ENCODE assay signal across 8 mouse cellular contexts in the genomic region with DNA sequence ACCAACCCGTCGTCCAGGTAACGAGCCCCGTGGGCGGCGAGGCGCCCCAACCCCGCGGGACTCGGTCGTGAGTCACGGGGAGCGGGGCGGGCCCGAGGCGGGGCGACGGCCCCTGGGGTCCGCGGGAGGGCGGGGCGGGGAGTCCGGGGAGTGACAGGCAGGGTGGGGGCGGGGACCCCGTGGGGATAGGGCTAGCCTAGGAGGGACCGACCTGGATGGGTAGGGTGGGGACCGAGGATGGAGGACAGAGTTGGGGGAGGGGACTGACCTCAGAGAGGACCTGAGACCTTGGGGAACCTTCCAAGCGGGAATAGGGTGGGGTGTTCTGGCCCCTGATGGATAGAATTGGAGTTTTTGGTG. TPM values are rescaled to one million over a fixed set of nuclear protein-coding genes. Genes with fewer than 3 reads are reported as not detected.
A peak's percentile ranks its signal among the peaks of the same experiment; 100 is the strongest.
DNase-seq lines count a peak whose midpoint lies in the region; ATAC-seq and TF ChIP-seq lines count a peak whose summit lies in the region.

No protein-coding gene starts in this region.

- intact Hi-C loops in gastrocnemius, postnatal 14 days (cut with DNase I; ENCODE audit: low total_unique reads), result no loop called here

- peak overlapping the region; percentile 62 for H3K9ac ChIP-seq in lung, embryonic 15.5 days
- peak overlapping the region; percentile 77 for H3K9ac ChIP-seq in embryonic facial prominence, embryonic 15.5 days
- H3K9ac ChIP-seq in intestine, postnatal 0 days (ENCODE audit: low read depth, low read length), result peak overlapping the region; percentile 78
- H3K9ac ChIP-seq in neural tube, embryonic 14.5 days (replicated peaks; ENCODE audit: low read depth, low read length), result peak overlapping the region; percentile 78

- no peaks in the 10 kb centered on the region for H3K36me3 ChIP-seq in lung, embryonic 15.5 days
- H3K36me3 ChIP-seq in embryonic facial prominence, embryonic 15.5 days, result no peaks in the 10 kb centered on the region
- no peaks in the 10 kb centered on the region for H3K36me3 ChIP-seq in intestine, postnatal 0 days (ENCODE audit: control insufficient read depth, insufficient read depth)
- no peaks in the 10 kb centered on the region for H3K36me3 ChIP-seq in neural tube, embryonic 14.5 days (ENCODE audit: control insufficient read depth, insufficient read depth, low read length)

- peak overlapping the region; percentile 66 for H3K4me3 ChIP-seq in lung, embryonic 15.5 days
- H3K4me3 ChIP-seq in embryonic facial prominence, embryonic 15.5 days (replicated peaks), result peak overlapping the region; percentile 78
- H3K4me3 ChIP-seq in intestine, postnatal 0 days (ENCODE audit: low read depth, low read length), result peak overlapping the region; percentile 72
- H3K4me3 ChIP-seq in neural tube, embryonic 14.5 days (ENCODE audit: low read depth, low read length), result peak overlapping the region; percentile 64

- no peak for DNase-seq in lung, postnatal 10 days
- no peak for DNase-seq in layer of hippocampus, adult 11-12 months (ENCODE audit: low spot score)
- no peak for DNase-seq in gastrocnemius, postnatal 14 days

- no peaks in the 10 kb centered on the region for H3K9me3 ChIP-seq in lung, embryonic 15.5 days
- H3K9me3 ChIP-seq in embryonic facial prominence, embryonic 15.5 days (replicated peaks), result no peaks in the 10 kb centered on the region
- H3K9me3 ChIP-seq in intestine, postnatal 0 days (ENCODE audit: control insufficient read depth), result no peaks in the 10 kb centered on the region
- H3K9me3 ChIP-seq in neural tube, embryonic 14.5 days (ENCODE audit: control insufficient read depth, low read length), result no peaks in the 10 kb centered on the region

- WGBS in lung, embryonic 15.5 days, result under 1% methylated on average over 17 of the region's 28 CpGs
- under 1% methylated on average over 28 of the region's 28 CpGs for WGBS in embryonic facial prominence, embryonic 15.5 days
- under 1% methylated on average over 28 of the region's 28 CpGs for WGBS in intestine, postnatal 0 days
- WGBS in neural tube, embryonic 14.5 days, result under 1% methylated on average over 14 of the region's 28 CpGs

- peaks cover 38% of the 10 kb centered on the region for H3K27me3 ChIP-seq in lung, embryonic 15.5 days
- H3K27me3 ChIP-seq in embryonic facial prominence, embryonic 15.5 days, result peaks cover 35% of the 10 kb centered on the region
- H3K27me3 ChIP-seq in intestine, postnatal 0 days (replicated peaks; ENCODE audit: control insufficient read depth, insufficient read depth, low read length), result peaks cover 14% of the 10 kb centered on the region; the same call in 1 of the 2 replicates
- H3K27me3 ChIP-seq in neural tube, embryonic 14.5 days (ENCODE audit: control insufficient read depth, insufficient read depth, low read length), result no peaks in the 10 kb centered on the region

- peak; percentile 64 for ATAC-seq in lung, embryonic 15.5 days (ENCODE audit: borderline replicate concordance, extremely low read depth, low FRiP score, low TSS enrichment)
- ATAC-seq in embryonic facial prominence, embryonic 15.5 days (ENCODE audit: insufficient number of reproducible peaks, low FRiP score, low TSS enrichment, low read depth), result peak; percentile 71; the same call in 1 of the 2 replicates
- ATAC-seq in intestine, postnatal 0 days, result peak; percentile 40; the same call in 1 of the 2 replicates
- peak; percentile 25 for ATAC-seq in neural tube, embryonic 14.5 days (ENCODE audit: low read depth)
- ATAC-seq in cerebellum, adult (ENCODE audit: insufficient number of reproducible peaks, low FRiP score, low TSS enrichment), result no peak

- H3K27ac ChIP-seq in lung, embryonic 15.5 days, result peak overlapping the region; percentile 38; the same call in 1 of the 2 replicates
- 0 out of 2 replicates have a peak overlapping the region, but pooled peaks have one; percentile 41 for H3K27ac ChIP-seq in embryonic facial prominence, embryonic 15.5 days (replicated peaks)
- H3K27ac ChIP-seq in intestine, postnatal 0 days (ENCODE audit: low read depth, low read length), result peak overlapping the region; percentile 95
- H3K27ac ChIP-seq in neural tube, embryonic 14.5 days (ENCODE audit: low read depth, low read length), result no peak overlapping the region; the same call in 1 of the 2 replicates

- peaks cover 12% of the 10 kb centered on the region for H3K4me1 ChIP-seq in lung, embryonic 15.5 days
- H3K4me1 ChIP-seq in embryonic facial prominence, embryonic 15.5 days, result peaks cover 42% of the 10 kb centered on the region
- H3K4me1 ChIP-seq in intestine, postnatal 0 days (replicated peaks; ENCODE audit: control insufficient read depth, insufficient read depth, low read length), result peaks cover 6% of the 10 kb centered on the region; the same call in 1 of the 2 replicates
- peaks cover 29% of the 10 kb centered on the region for H3K4me1 ChIP-seq in neural tube, embryonic 14.5 days (ENCODE audit: control insufficient read depth, insufficient read depth, low read length)

- TF ChIP-seq CTCF in intestine, postnatal 0 days (IDR thresholded peaks at IDR 0.05; ENCODE audit: low read depth), result no peak

- H3K4me2 ChIP-seq in lung, embryonic 15.5 days, result peak overlapping the region; percentile 75
- peak overlapping the region; percentile 59 for H3K4me2 ChIP-seq in embryonic facial prominence, embryonic 15.5 days (replicated peaks)
- peak overlapping the region; percentile 72 for H3K4me2 ChIP-seq in intestine, postnatal 0 days (replicated peaks; ENCODE audit: low read depth)
- peak overlapping the region; percentile 71 for H3K4me2 ChIP-seq in neural tube, embryonic 14.5 days (ENCODE audit: low read depth, low read length)

RNA-seq across cellular contexts. Expression of a gene that starts 0.3 kb away (rescaled TPM):
- 5.3 and 5.4 TPM in 2 replicates for polyA plus RNA-seq in lung, embryonic 15.5 days (2015; fragmentation: Nextera tagmentation; extraction: Ambion mirVana)
- 13.7 and 16.0 TPM in 2 replicates for polyA plus RNA-seq in embryonic facial prominence, embryonic 15.5 days (2015; fragmentation: Nextera tagmentation; extraction: Ambion mirVana)
- polyA plus RNA-seq in intestine, postnatal 0 days (2015; fragmentation: Nextera tagmentation; extraction: Ambion mirVana), result 3.2 and 3.4 TPM in 2 replicates
- polyA plus RNA-seq in neural tube, embryonic 14.5 days (2014; fragmentation: Nextera tagmentation; extraction: Ambion mirVana), result 21.1 and 25.1 TPM in 2 replicates
- 1 to 10 TPM; 1.7 to 2.5 TPM for total RNA-seq in gastrocnemius, postnatal 14 days (2021)

RNA-seq across cellular contexts. Expression of a gene that starts 2.6 kb away (rescaled TPM):
- polyA plus RNA-seq in lung, embryonic 15.5 days (2015; fragmentation: Nextera tagmentation; extraction: Ambion mirVana), result 0.14 and 0.29 TPM in 2 replicates
- polyA plus RNA-seq in embryonic facial prominence, embryonic 15.5 days (2015; fragmentation: Nextera tagmentation; extraction: Ambion mirVana), result 0.47 and 0.69 TPM in 2 replicates
- polyA plus RNA-seq in intestine, postnatal 0 days (2015; fragmentation: Nextera tagmentation; extraction: Ambion mirVana), result 0.90 and 1.1 TPM in 2 replicates
- polyA plus RNA-seq in neural tube, embryonic 14.5 days (2014; fragmentation: Nextera tagmentation; extraction: Ambion mirVana), result 73.9 and 84.8 TPM in 2 replicates
- under 1 TPM in 1 of 2 experiments, not detected in 1; 0.06 TPM for total RNA-seq in gastrocnemius, postnatal 14 days (2021)

RNA-seq across cellular contexts. Expression of a gene that starts 19.5 kb away (rescaled TPM):
- 2.7 and 3.9 TPM in 2 replicates for polyA plus RNA-seq in lung, embryonic 15.5 days (2015; fragmentation: Nextera tagmentation; extraction: Ambion mirVana)
- polyA plus RNA-seq in embryonic facial prominence, embryonic 15.5 days (2015; fragmentation: Nextera tagmentation; extraction: Ambion mirVana), result 7.1 and 9.1 TPM in 2 replicates
- 0.66 and 1.2 TPM in 2 replicates for polyA plus RNA-seq in intestine, postnatal 0 days (2015; fragmentation: Nextera tagmentation; extraction: Ambion mirVana)
- 21.8 and 37.6 TPM in 2 replicates for polyA plus RNA-seq in neural tube, embryonic 14.5 days (2014; fragmentation: Nextera tagmentation; extraction: Ambion mirVana)
- total RNA-seq in gastrocnemius, postnatal 14 days (2021), result under 1 TPM; 0.33 to 0.57 TPM

RNA-seq across cellular contexts. Expression of a gene that starts 31.4 kb away (rescaled TPM):
- polyA plus RNA-seq in lung, embryonic 15.5 days (2015; fragmentation: Nextera tagmentation; extraction: Ambion mirVana), result 0.11 and 0.30 TPM in 2 replicates
- polyA plus RNA-seq in embryonic facial prominence, embryonic 15.5 days (2015; fragmentation: Nextera tagmentation; extraction: Ambion mirVana), result 0.36 and 0.54 TPM in 2 replicates
- 0.08 and 0.10 TPM in 2 replicates for polyA plus RNA-seq in intestine, postnatal 0 days (2015; fragmentation: Nextera tagmentation; extraction: Ambion mirVana)
- polyA plus RNA-seq in neural tube, embryonic 14.5 days (2014; fragmentation: Nextera tagmentation; extraction: Ambion mirVana), result not detected in 2 replicates
- total RNA-seq in gastrocnemius, postnatal 14 days (2021), result 1 to 10 TPM; 1.8 to 5.5 TPM

RNA-seq across cellular contexts. Expression of a gene that starts 33.5 kb away (rescaled TPM):
- polyA plus RNA-seq in lung, embryonic 15.5 days (2015; fragmentation: Nextera tagmentation; extraction: Ambion mirVana), result 208 and 225 TPM in 2 replicates
- polyA plus RNA-seq in embryonic facial prominence, embryonic 15.5 days (2015; fragmentation: Nextera tagmentation; extraction: Ambion mirVana), result 199 and 203 TPM in 2 replicates
- 268 and 287 TPM in 2 replicates for polyA plus RNA-seq in intestine, postnatal 0 days (2015; fragmentation: Nextera tagmentation; extraction: Ambion mirVana)
- polyA plus RNA-seq in neural tube, embryonic 14.5 days (2014; fragmentation: Nextera tagmentation; extraction: Ambion mirVana), result 130 and 136 TPM in 2 replicates
- 10 to 100 TPM; 93.1 to 99.9 TPM for total RNA-seq in gastrocnemius, postnatal 14 days (2021)

Comparison
In these comparisons a context has a peak if more than half of its experiments do, and no peak if none do; other contexts are left out.
1. RNA of a gene that starts 2.6 kb away (polyA plus RNA-seq): 73.9 to 84.8 TPM in neural tube, embryonic 14.5 days; 0.90 to 1.1 TPM in intestine, postnatal 0 days, 0.47 to 0.69 TPM in embryonic facial prominence, embryonic 15.5 days and 0.14 to 0.29 TPM in lung, embryonic 15.5 days; every median in the first group is over 10 times any median in the second.
2. Peak in every context shown above with its lines, with median percentiles within 50 percentile points of each other: H3K4me2 ChIP-seq, H3K4me3 ChIP-seq and H3K9ac ChIP-seq.